Mouse (Mus musculus) hindlimb bud, embryonic 11.5 days (tissue): ENCODE measurements around the gene Usp29.

Experiments used
- DNase-seq: peaks from one replicate; pipeline ENCODE4 v3.0.0-alpha.2; 2012; ENCODE audit warnings: low read depth, low spot score; ENCODE audit errors: extremely low spot score

Gene Usp29

GRCm38 (mm10) chr7:6730241-6730640 is at the start of gene Usp29, which contains the start of gene Peg3:
TSS of gene Usp29 (plus strand) at chr7:6730578.
TSS of gene Peg3 (minus strand) at chr7:6730431.
- DNase-seq, result peak; percentile 86

GRCm38 (mm10) chr7:6685511-6685910 is 44.9 kb upstream of the Usp29 start:
- DNase-seq, result no peak

- DNase-seq, result peak; percentile 82
Measured at GRCm38 (mm10) chr7:6696241-6697045, 33.9 kb upstream of the Usp29 start, which contains the start of gene Zim1. TSS of gene Zim1 (minus strand) at chr7:6696450.

- no peak for DNase-seq
Measured at GRCm38 (mm10) chr7:6699230-6699629, 31.1 kb upstream of the Usp29 start.

- no peak for DNase-seq
Measured at GRCm38 (mm10) chr7:6707416-6708015, 22.9 kb upstream of the Usp29 start.

GRCm38 (mm10) chr7:6708451-6709180 is 21.8 kb upstream of the Usp29 start:
- DNase-seq, result no peak

GRCm38 (mm10) chr7:6709396-6709795 is 21.0 kb upstream of the Usp29 start:
- DNase-seq, result no peak

- no peak for DNase-seq
Measured at GRCm38 (mm10) chr7:6727351-6728121, 2.8 kb upstream of the Usp29 start.

- DNase-seq, result peak; percentile 58
Measured at GRCm38 (mm10) chr7:6728263-6728931, 2.0 kb upstream of the Usp29 start.

- DNase-seq, result peak; percentile 69
Measured at GRCm38 (mm10) chr7:6729061-6729817, 1.1 kb upstream of the Usp29 start.

- no peak for DNase-seq
Measured at GRCm38 (mm10) chr7:6730801-6731200, 423 bp downstream of the Usp29 start.

GRCm38 (mm10) chr7:6731373-6731772 is 995 bp downstream of the Usp29 start:
- no peak for DNase-seq

GRCm38 (mm10) chr7:6731930-6732329 is 1.6 kb downstream of the Usp29 start:
- no peak for DNase-seq

GRCm38 (mm10) chr7:6736060-6736459 is 5.7 kb downstream of the Usp29 start:
- no peak for DNase-seq

- DNase-seq, result no peak
Measured at GRCm38 (mm10) chr7:6744281-6744904, 14.0 kb downstream of the Usp29 start.

- no peak for DNase-seq
Measured at GRCm38 (mm10) chr7:6749196-6749595, 18.8 kb downstream of the Usp29 start.

GRCm38 (mm10) chr7:6753440-6753839 is 23.1 kb downstream of the Usp29 start:
- DNase-seq, result no peak

GRCm38 (mm10) chr7:6756777-6757291 is 26.5 kb downstream of the Usp29 start:
- no peak for DNase-seq

- no peak for DNase-seq
Measured at GRCm38 (mm10) chr7:6759698-6760097, 29.3 kb downstream of the Usp29 start.
